8 mouse cellular contexts compared by ENCODE assay signal in genomic region chr19:4943253-4943588, GRCm38 (mm10). TPM values are rescaled to one million over a fixed set of nuclear protein-coding genes. Genes with fewer than 3 reads are reported as not detected.
DNase-seq lines count a peak whose midpoint lies in the region; ATAC-seq lines count a peak whose summit lies in the region.

No protein-coding gene starts in this region.

- H3K9ac ChIP-seq in forebrain, embryonic 13.5 days, result peak overlapping the region; percentile 70
- H3K9ac ChIP-seq in limb, embryonic 13.5 days, result peak overlapping the region; percentile 72
- H3K9ac ChIP-seq in neural tube, embryonic 13.5 days, result peak overlapping the region; percentile 82

- 8% methylated on average over 13 of the region's 13 CpGs for WGBS in forebrain, embryonic 13.5 days
- WGBS in limb, embryonic 13.5 days, result 7% methylated on average over 13 of the region's 13 CpGs
- 8% methylated on average over 13 of the region's 13 CpGs for WGBS in neural tube, embryonic 13.5 days

- H3K4me2 ChIP-seq in forebrain, embryonic 13.5 days, result peak overlapping the region; percentile 86
- peak overlapping the region; percentile 91 for H3K4me2 ChIP-seq in limb, embryonic 13.5 days (replicated peaks)
- H3K4me2 ChIP-seq in neural tube, embryonic 13.5 days, result peak overlapping the region; percentile 85

- no peak overlapping the region; the same call in 1 of the 2 replicates for H3K27ac ChIP-seq in forebrain, embryonic 13.5 days
- no peak overlapping the region for H3K27ac ChIP-seq in limb, embryonic 13.5 days
- peak overlapping the region; percentile 82 for H3K27ac ChIP-seq in neural tube, embryonic 13.5 days (replicated peaks)

- peaks cover 16% of the 10 kb centered on the region for H3K4me1 ChIP-seq in forebrain, embryonic 13.5 days
- H3K4me1 ChIP-seq in limb, embryonic 13.5 days, result peaks cover 7% of the 10 kb centered on the region
- peaks cover 19% of the 10 kb centered on the region for H3K4me1 ChIP-seq in neural tube, embryonic 13.5 days (replicated peaks)

- no peaks in the 10 kb centered on the region for H3K36me3 ChIP-seq in forebrain, embryonic 13.5 days (ENCODE audit: poor library complexity, severe bottlenecking)
- H3K36me3 ChIP-seq in limb, embryonic 13.5 days, result no peaks in the 10 kb centered on the region
- no peaks in the 10 kb centered on the region for H3K36me3 ChIP-seq in neural tube, embryonic 13.5 days

- ATAC-seq in forebrain, embryonic 13.5 days, result peak; percentile 75
- ATAC-seq in limb, embryonic 13.5 days (ENCODE audit: low FRiP score, low read depth), result peak; percentile 68
- no peak; the same call in 1 of the 2 replicates for ATAC-seq in neural tube, embryonic 13.5 days (ENCODE audit: low read depth)

- H3K4me3 ChIP-seq in forebrain, embryonic 13.5 days, result peak overlapping the region; percentile 60
- H3K4me3 ChIP-seq in limb, embryonic 13.5 days, result peak overlapping the region; percentile 73
- peak overlapping the region; percentile 66 for H3K4me3 ChIP-seq in neural tube, embryonic 13.5 days

- H3K27me3 ChIP-seq in forebrain, embryonic 13.5 days, result peaks cover 21% of the 10 kb centered on the region
- 0 out of 2 replicates have a peak, but pooled peaks cover 12% of the 10 kb centered on the region for H3K27me3 ChIP-seq in limb, embryonic 13.5 days
- peaks cover 27% of the 10 kb centered on the region for H3K27me3 ChIP-seq in neural tube, embryonic 13.5 days

- H3K9me3 ChIP-seq in forebrain, embryonic 13.5 days (replicated peaks), result no peaks in the 10 kb centered on the region
- H3K9me3 ChIP-seq in limb, embryonic 13.5 days, result no peaks in the 10 kb centered on the region
- no peaks in the 10 kb centered on the region for H3K9me3 ChIP-seq in neural tube, embryonic 13.5 days

- peak; percentile 14 for DNase-seq in ovary, adult 18-20 months (ENCODE audit: low spot score)
- DNase-seq in ovary, postnatal 36 days (ENCODE audit: low spot score), result no peak
- DNase-seq in frontal cortex, postnatal 25 days (ENCODE audit: low spot score in 2 of 2), result no peak
- no peak for DNase-seq in kidney, postnatal 14 days
- no peak for DNase-seq in ovary, postnatal 10 days (ENCODE audit: low spot score)

RNA-seq across cellular contexts. Expression of gene Peli3, which starts 0.3 kb away (rescaled TPM):
- polyA plus RNA-seq in forebrain, embryonic 13.5 days (2015; fragmentation: Nextera tagmentation; extraction: Ambion mirVana), result 5.7 TPM in 2 replicates
- 3.3 and 3.4 TPM in 2 replicates for polyA plus RNA-seq in limb, embryonic 13.5 days (2015; fragmentation: Nextera tagmentation; extraction: Ambion mirVana)
- 8.1 and 9.3 TPM in 2 replicates for polyA plus RNA-seq in neural tube, embryonic 13.5 days (2015; fragmentation: Nextera tagmentation; extraction: Ambion mirVana)

RNA-seq across cellular contexts. Expression of gene Dpp3, which starts 15.1 kb away (rescaled TPM):
- polyA plus RNA-seq in forebrain, embryonic 13.5 days (2015; fragmentation: Nextera tagmentation; extraction: Ambion mirVana), result 118 and 132 TPM in 2 replicates
- polyA plus RNA-seq in limb, embryonic 13.5 days (2015; fragmentation: Nextera tagmentation; extraction: Ambion mirVana), result 124 and 129 TPM in 2 replicates
- polyA plus RNA-seq in neural tube, embryonic 13.5 days (2015; fragmentation: Nextera tagmentation; extraction: Ambion mirVana), result 109 and 120 TPM in 2 replicates

RNA-seq across cellular contexts. Expression of gene Mrpl11, which starts 18.7 kb away (rescaled TPM):
- polyA plus RNA-seq in forebrain, embryonic 13.5 days (2015; fragmentation: Nextera tagmentation; extraction: Ambion mirVana), result 128 and 135 TPM in 2 replicates
- polyA plus RNA-seq in limb, embryonic 13.5 days (2015; fragmentation: Nextera tagmentation; extraction: Ambion mirVana), result 111 and 116 TPM in 2 replicates
- 105 and 117 TPM in 2 replicates for polyA plus RNA-seq in neural tube, embryonic 13.5 days (2015; fragmentation: Nextera tagmentation; extraction: Ambion mirVana)

RNA-seq across cellular contexts. Expression of gene Bbs1, which starts 36.8 kb away (rescaled TPM):
- polyA plus RNA-seq in forebrain, embryonic 13.5 days (2015; fragmentation: Nextera tagmentation; extraction: Ambion mirVana), result 8.9 and 10.8 TPM in 2 replicates
- 3.5 and 5.1 TPM in 2 replicates for polyA plus RNA-seq in limb, embryonic 13.5 days (2015; fragmentation: Nextera tagmentation; extraction: Ambion mirVana)
- polyA plus RNA-seq in neural tube, embryonic 13.5 days (2015; fragmentation: Nextera tagmentation; extraction: Ambion mirVana), result 7.6 and 9.4 TPM in 2 replicates

RNA-seq across cellular contexts. Expression of gene Npas4, which starts 46.9 kb away (rescaled TPM):
- polyA plus RNA-seq in forebrain, embryonic 13.5 days (2015; fragmentation: Nextera tagmentation; extraction: Ambion mirVana), result 0.10 and 0.18 TPM in 2 replicates
- polyA plus RNA-seq in limb, embryonic 13.5 days (2015; fragmentation: Nextera tagmentation; extraction: Ambion mirVana), result not detected in 2 replicates
- polyA plus RNA-seq in neural tube, embryonic 13.5 days (2015; fragmentation: Nextera tagmentation; extraction: Ambion mirVana), result 0.12 and 0.25 TPM in 2 replicates
